Mouse (Mus musculus): ENCODE measurements around the gene Dpf2. TPM values are rescaled to one million over a fixed set of nuclear protein-coding genes. Genes with fewer than 3 reads are reported as not detected.

Dpf2 gene
- 117 and 135 TPM in 2 replicates for polyA plus RNA-seq (2015; fragmentation: Nextera tagmentation; extraction: Ambion mirVana)

DNA sequence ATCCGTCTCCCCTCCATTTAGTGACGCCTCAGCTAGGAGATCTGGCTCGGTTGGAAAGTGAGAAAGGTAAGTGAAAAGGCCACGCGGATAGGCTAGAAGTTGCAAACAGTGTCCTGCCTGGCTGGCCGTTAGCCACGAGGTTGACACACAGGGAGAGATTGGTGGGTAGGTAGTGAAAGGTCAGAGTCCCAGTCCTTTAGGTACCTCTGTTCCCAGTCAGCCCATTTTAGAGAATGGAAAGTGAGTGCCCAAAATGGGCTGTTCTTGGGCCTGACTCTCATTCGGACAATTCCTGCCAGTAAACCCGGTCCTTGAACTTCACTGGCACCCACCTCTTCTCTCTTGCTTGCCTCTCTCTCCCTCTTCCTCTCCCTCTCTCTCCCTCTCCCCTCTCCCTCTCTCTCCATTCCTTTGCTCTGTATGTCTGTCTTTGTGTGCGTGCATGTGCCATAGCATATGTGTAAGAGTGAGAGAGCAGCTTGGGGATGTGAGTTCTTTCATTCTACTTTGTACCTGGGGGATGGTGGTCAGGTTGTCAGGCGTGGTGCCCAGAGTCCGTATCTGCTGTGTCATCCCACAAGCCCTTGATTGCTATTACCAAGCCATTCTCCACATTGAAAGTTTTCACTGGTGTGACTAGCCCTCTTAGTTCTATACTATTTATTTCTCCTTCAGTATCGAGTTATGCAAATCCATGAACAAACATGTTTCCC, at the start of gene Dpf2:
Gene Dpf2 (minus strand): TSS at position 4 of the 713 bp plus-strand sequence.
- Histone ChIP-seq H3K4me1 (replicated peaks) (peaks cover 32% of the 10 kb centered on the region), H3K4me3 (peak within 1 kb of the TSS; percentile 85), H3K27ac (replicated peaks) (peak within 1 kb of the TSS; percentile 88), H3K36me3 (peaks cover 17% of the 10 kb centered on the region), H3K27me3 (no peaks in the 10 kb centered on the region), H3K9me3 (no peaks in the 10 kb centered on the region), H3K9ac (peak within 1 kb of the TSS; percentile 83), H3K4me2 (peak within 1 kb of the TSS; percentile 83)
- ATAC-seq (ENCODE audit: low read depth), result peak; percentile 68
- WGBS, result 19% methylated on average over 13 of the region's 13 CpGs

DNA sequence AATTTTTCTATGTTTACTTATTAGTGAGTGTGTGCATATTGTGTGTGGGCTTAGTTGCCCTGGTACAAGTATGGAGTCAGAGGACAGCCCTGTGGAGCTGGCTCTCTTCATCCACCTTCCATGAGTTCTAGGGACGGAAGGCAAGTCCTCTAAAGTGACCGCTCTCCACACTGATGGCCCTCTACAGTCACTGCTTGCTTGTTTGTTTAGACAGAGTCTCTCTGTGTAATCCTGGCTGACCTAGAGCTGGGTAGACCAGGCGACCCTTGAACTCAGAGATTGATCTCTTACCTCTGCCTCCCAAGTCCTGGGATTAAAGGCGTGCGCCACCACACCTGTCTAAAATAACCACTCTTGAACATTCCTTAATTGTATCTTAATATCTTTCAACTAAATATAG, 44.6 kb upstream of the Dpf2 start:
- no peak overlapping the region for H3K4me2 ChIP-seq
- peaks cover 29% of the 10 kb centered on the region for H3K36me3 ChIP-seq
- no peak; the same call in 1 of the 2 replicates for ATAC-seq (ENCODE audit: low read depth)
- no peaks in the 10 kb centered on the region for H3K27me3 ChIP-seq
- 93% methylated on average over 5 of the region's 5 CpGs for WGBS
- H3K4me3 ChIP-seq, result no peak overlapping the region
- no peak overlapping the region for H3K9ac ChIP-seq
- no peaks in the 10 kb centered on the region for H3K9me3 ChIP-seq
- H3K27ac ChIP-seq (replicated peaks), result no peak overlapping the region
- 0 out of 2 replicates have a peak, but pooled peaks cover 1% of the 10 kb centered on the region for H3K4me1 ChIP-seq (replicated peaks)

DNA sequence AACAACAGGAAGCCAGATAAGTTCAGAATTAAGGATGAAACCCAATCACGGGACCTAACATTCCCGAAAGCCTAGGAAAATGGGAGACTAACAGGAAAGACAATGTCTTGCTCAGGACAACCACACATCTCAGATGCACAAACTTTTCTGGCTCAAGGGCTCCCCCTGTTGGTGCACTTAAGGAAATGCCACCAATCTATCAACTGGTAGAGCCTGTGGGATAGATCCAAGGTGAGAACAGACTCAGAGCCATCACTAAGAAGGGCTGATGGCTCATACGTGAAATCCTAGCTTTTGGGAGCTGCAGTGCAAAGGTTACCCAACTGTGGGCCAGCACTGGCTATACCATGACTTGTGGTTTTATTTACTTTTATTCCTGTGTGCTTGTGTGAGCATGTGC, 43.9 kb upstream of the Dpf2 start:
- H3K4me1 ChIP-seq (replicated peaks), result no peaks in the 10 kb centered on the region
- no peaks in the 10 kb centered on the region for H3K27me3 ChIP-seq
- H3K4me2 ChIP-seq, result no peak overlapping the region
- WGBS, result 22% methylated on average over 3 of the region's 3 CpGs
- H3K9me3 ChIP-seq, result no peaks in the 10 kb centered on the region
- H3K27ac ChIP-seq (replicated peaks), result no peak overlapping the region
- peaks cover 29% of the 10 kb centered on the region for H3K36me3 ChIP-seq
- no peak overlapping the region for H3K9ac ChIP-seq
- H3K4me3 ChIP-seq, result no peak overlapping the region
- ATAC-seq (ENCODE audit: low read depth), result 0 out of 2 replicates have a peak, but pooled peaks have one; percentile 61

DNA sequence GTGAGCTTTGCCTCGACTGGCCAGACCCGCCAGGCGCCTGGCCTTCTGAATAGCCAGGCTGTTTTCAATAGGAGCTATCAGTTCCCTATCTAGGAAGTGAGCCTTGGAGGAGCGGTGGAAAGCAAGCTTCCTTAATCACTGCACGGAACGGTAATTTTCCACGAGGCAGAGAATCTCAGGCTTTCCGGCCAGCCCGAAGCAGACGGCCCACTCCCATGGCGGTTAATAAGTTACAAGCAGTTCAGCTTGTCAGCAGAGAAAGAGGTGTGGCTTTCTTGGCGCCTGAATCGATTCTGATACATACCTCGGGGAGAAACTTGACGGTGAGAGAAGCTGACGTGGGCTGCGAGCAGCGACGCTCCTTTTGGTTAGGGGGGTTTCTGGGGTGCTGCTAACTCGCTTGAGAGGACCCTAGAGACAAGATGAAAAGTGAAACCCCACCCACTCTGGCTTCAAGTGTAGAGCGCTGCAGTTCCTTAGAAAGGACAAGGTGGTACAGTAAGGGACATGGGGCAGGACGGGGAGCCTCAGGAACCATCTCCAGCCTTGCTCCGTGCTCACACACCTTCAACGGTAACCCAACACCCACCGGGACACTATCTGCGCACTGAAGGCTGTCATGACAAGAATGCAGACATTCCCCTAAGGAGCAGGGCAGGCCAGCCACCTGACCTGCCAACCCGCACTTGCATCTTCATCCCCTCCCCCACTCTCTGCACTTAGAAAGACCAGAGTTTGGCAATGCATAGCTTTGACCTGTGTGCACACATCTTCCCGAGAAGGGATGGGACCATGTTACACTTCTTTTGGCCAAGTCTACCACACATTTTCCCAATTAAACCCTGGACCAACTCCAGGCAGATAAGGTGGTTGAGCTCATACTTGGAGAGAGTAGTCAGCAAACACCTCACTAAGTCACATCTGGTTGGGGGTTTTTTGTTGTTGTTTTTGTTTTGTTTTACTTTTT, 43.2 kb upstream of the Dpf2 start:
- 86% methylated on average over 28 of the region's 28 CpGs for WGBS

DNA sequence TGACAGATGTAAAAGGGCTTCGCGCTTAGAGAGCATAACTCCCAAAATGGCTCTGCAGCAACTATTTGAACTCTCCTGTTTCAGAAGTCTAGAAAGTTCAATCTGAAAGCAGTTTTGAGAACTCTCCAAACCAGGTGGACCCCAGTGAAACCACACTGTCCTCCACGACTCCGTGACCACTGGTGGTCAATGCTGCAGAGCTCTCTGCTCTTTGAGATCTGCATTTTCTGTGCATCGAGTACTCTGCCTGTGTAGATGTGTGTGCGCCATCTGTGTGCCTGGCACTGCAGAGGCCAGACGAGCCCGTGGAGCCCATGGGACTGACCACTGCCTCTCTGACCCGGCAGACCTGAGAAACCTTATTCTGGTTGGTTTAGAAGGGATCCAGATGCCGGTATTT, 42.1 kb upstream of the Dpf2 start:
- H3K4me3 ChIP-seq, result no peak overlapping the region
- no peak overlapping the region for H3K4me2 ChIP-seq
- H3K9ac ChIP-seq, result no peak overlapping the region
- ATAC-seq (ENCODE audit: low read depth), result no peak
- H3K27me3 ChIP-seq, result no peaks in the 10 kb centered on the region
- H3K9me3 ChIP-seq, result no peaks in the 10 kb centered on the region
- H3K4me1 ChIP-seq (replicated peaks), result no peaks in the 10 kb centered on the region
- peaks cover 41% of the 10 kb centered on the region for H3K36me3 ChIP-seq
- no peak overlapping the region for H3K27ac ChIP-seq (replicated peaks)
- WGBS, result 92% methylated on average over 10 of the region's 10 CpGs

More for the DNA sequence above, 43.2 kb upstream of the Dpf2 start:
- Histone ChIP-seq H3K9me3 (no peaks in the 10 kb centered on the region), H3K4me2 (no peak overlapping the region), H3K4me1 (replicated peaks) (no peaks in the 10 kb centered on the region), H3K27ac (replicated peaks) (no peak overlapping the region), H3K9ac (no peak overlapping the region), H3K4me3 (no peak overlapping the region), H3K36me3 (peaks cover 30% of the 10 kb centered on the region), H3K27me3 (no peaks in the 10 kb centered on the region)
- ATAC-seq (ENCODE audit: low read depth), result no peak

DNA sequence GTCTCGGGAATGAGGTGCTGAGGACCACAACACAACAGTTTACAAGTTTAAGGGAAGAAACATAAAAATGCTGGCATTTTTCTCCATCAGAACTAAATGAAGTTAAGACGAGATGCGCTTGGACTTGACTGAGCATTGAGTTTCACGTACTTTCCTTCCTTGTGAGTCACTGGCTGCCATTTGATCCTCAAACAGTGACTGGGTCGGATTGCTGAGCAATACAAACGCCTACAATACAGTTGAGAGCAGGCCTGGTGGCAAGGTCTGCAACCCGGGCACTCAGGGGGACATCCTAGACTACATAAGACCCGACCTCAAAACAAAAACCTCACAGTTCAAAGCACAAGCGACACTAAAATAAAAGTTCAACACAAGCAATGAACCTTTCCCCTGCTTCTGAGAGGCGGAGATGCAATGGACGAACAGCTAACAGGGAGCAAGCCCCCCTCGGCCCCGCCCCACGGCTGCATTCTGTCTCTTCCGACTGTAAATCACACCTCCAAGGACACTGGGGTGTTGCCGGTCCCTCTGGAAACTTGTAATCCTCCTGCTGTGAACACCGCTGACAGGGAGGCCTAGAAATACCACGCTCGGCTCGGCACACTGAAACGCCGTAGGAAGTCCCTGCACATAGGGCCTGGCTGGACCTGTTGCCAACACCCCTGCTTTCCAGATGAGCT, 41.4 kb upstream of the Dpf2 start:
- Histone ChIP-seq H3K27ac (replicated peaks) (no peak overlapping the region), H3K4me2 (no peak overlapping the region), H3K9ac (no peak overlapping the region), H3K36me3 (peaks cover 42% of the 10 kb centered on the region), H3K9me3 (no peaks in the 10 kb centered on the region), H3K4me3 (no peak overlapping the region), H3K27me3 (no peaks in the 10 kb centered on the region), H3K4me1 (replicated peaks) (no peaks in the 10 kb centered on the region)
- WGBS, result 71% methylated on average over 22 of the region's 22 CpGs
- no peak for ATAC-seq (ENCODE audit: low read depth)

DNA sequence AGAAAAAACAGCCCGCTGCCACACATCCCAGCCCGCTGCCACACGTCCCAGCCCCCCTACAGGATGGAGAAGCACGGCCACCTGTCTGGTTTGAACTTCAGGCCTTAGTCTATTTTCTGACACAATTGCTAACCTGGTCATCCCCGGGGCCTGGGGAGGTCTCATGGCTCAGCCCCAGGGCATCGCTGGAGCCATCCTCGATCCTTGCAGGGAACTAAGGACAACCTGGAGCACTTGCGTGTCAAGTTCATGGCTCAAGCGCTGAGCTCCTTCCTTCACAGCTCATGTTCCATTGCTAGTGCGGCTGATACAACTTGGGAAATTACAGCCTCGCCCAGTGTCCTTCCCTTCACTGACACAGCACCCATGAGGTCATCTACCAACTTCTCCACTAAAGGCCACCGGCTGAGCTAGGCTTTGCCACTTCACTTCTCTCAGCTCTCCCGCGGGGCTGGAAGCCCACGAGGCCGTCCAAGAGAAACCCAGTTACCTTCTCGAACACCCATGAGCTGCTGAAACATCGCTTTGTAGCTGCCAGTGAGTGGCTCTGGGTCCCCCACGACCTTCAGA, 40.5 kb upstream of the Dpf2 start:
- H3K4me3 ChIP-seq, result no peak overlapping the region
- peaks cover 42% of the 10 kb centered on the region for H3K36me3 ChIP-seq
- WGBS, result 93% methylated on average over 19 of the region's 19 CpGs
- H3K4me1 ChIP-seq (replicated peaks), result no peaks in the 10 kb centered on the region
- H3K27ac ChIP-seq (replicated peaks), result no peak overlapping the region
- no peak overlapping the region for H3K9ac ChIP-seq
- ATAC-seq (ENCODE audit: low read depth), result no peak
- no peaks in the 10 kb centered on the region for H3K27me3 ChIP-seq
- no peaks in the 10 kb centered on the region for H3K9me3 ChIP-seq
- H3K4me2 ChIP-seq, result no peak overlapping the region

DNA sequence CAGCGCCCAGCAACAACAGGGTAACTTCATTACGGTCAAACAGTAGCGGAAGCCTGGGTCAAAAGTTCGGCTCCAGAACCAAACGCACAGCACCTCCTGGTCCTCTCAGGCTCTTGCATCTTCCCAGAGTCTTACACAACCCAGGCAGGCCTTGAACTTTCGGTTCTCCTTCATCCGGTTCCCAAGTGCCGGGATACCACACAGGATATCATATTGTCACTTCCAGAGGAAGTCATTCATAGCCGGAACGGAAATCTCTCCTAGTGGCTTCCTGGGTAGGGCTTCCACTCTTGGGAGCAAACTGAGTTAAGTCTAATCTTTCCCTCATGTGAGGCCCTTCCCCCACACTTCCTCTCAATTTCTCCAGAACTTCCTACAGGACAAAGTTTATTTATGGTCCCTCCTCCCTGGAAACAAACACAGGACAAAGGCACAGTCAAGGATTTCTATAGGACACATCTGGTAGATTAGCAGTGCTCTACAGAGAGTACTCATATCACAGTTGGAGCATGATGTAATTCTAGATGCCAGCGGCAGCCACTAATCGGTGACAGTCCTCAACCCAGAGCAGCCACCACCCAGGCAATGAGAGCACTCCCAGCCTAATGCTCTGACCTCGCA, 39.4 kb upstream of the Dpf2 start:
- no peak overlapping the region for H3K4me2 ChIP-seq
- no peaks in the 10 kb centered on the region for H3K4me1 ChIP-seq (replicated peaks)
- peak overlapping the region; percentile 38; the same call in 1 of the 2 replicates for H3K27ac ChIP-seq (replicated peaks)
- WGBS, result 84% methylated on average over 13 of the region's 13 CpGs
- H3K27me3 ChIP-seq, result no peaks in the 10 kb centered on the region
- ATAC-seq (ENCODE audit: low read depth), result no peak
- no peak overlapping the region for H3K4me3 ChIP-seq
- no peak overlapping the region for H3K9ac ChIP-seq
- peaks cover 47% of the 10 kb centered on the region for H3K36me3 ChIP-seq
- H3K9me3 ChIP-seq, result no peaks in the 10 kb centered on the region

DNA sequence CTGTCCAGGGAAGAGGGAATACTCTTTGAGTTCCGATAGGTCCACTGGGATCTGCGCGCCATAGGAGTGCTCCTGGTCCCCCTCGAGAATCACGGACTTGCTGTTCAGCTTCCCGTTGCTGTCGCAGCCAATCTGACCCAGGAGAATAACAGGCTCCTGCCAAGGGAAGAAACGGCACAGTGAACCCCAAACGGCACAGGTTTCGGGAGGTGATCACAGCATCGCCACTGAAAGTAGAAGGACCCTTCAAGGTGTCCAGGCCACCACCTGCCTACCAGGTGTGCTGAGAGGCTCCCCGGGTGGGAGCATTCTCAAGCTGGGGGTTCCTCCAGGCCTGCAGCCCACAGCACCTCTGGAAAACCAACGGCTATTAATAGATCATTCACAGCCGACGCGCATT, 38.8 kb upstream of the Dpf2 start:
- ATAC-seq (ENCODE audit: low read depth), result no peak
- peaks cover 47% of the 10 kb centered on the region for H3K36me3 ChIP-seq
- H3K4me3 ChIP-seq, result no peak overlapping the region
- H3K27ac ChIP-seq (replicated peaks), result no peak overlapping the region
- WGBS, result 93% methylated on average over 16 of the region's 16 CpGs
- no peaks in the 10 kb centered on the region for H3K9me3 ChIP-seq
- H3K27me3 ChIP-seq, result no peaks in the 10 kb centered on the region
- H3K4me1 ChIP-seq (replicated peaks), result no peaks in the 10 kb centered on the region
- no peak overlapping the region for H3K4me2 ChIP-seq
- no peak overlapping the region for H3K9ac ChIP-seq

DNA sequence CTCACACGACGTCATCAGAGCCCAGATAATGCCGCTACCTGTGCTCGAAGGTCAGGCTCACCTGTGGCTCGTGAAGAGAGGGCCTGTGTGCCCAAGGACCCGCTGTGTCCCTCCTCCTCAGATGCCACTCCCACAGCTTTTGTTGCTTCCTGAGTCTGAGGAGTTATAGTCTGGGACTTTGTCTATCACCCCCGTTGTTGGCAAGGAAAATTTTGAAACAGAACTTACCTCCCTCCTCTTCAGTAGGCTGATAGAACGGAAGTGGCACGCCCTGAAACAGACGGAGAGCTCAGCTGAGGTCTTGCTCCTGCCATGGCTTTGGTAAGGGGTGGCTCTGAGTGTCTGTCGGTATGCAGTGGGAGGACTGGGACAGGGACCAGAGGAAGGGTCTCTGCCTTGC, 37.4 kb upstream of the Dpf2 start:
- Histone ChIP-seq H3K9me3 (no peaks in the 10 kb centered on the region), H3K4me1 (replicated peaks) (0 out of 2 replicates have a peak, but pooled peaks cover 3% of the 10 kb centered on the region), H3K9ac (no peak overlapping the region), H3K27me3 (no peaks in the 10 kb centered on the region), H3K27ac (replicated peaks) (no peak overlapping the region), H3K36me3 (peaks cover 49% of the 10 kb centered on the region), H3K4me2 (no peak overlapping the region), H3K4me3 (no peak overlapping the region)
- ATAC-seq (ENCODE audit: low read depth), result no peak
- 97% methylated on average over 11 of the region's 11 CpGs for WGBS

DNA sequence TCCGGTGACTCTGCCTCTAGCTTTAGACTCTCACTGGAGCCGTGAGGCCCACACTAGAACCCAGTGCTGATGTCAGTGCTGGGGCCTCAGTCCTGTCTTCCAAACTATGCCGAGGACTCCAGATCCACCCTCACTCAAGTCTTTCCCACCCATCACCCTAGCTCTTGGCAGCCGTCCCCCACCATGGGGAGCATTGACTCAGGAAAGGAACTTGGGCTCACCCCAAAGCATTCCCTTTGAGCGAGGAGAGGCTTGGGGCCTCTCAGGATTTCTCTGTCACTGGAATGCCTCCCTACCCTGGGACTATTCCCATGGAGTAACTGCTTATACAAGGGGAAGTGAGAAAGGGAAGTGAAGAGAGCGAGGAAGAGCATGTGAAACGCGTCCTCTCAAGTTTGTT, 33.1 kb upstream of the Dpf2 start:
- H3K4me3 ChIP-seq, result no peak overlapping the region
- peaks cover 44% of the 10 kb centered on the region for H3K36me3 ChIP-seq
- ATAC-seq (ENCODE audit: low read depth), result no peak
- no peaks in the 10 kb centered on the region for H3K27me3 ChIP-seq
- H3K4me2 ChIP-seq, result no peak overlapping the region
- 0 out of 2 replicates have a peak, but pooled peaks cover 9% of the 10 kb centered on the region for H3K4me1 ChIP-seq (replicated peaks)
- no peak overlapping the region for H3K9ac ChIP-seq
- no peak overlapping the region for H3K27ac ChIP-seq (replicated peaks)
- 87% methylated on average over 8 of the region's 8 CpGs for WGBS
- H3K9me3 ChIP-seq, result no peaks in the 10 kb centered on the region
